Mouse (Mus musculus): Measurements from ENCODE around the gene Dus3l.

DNA sequence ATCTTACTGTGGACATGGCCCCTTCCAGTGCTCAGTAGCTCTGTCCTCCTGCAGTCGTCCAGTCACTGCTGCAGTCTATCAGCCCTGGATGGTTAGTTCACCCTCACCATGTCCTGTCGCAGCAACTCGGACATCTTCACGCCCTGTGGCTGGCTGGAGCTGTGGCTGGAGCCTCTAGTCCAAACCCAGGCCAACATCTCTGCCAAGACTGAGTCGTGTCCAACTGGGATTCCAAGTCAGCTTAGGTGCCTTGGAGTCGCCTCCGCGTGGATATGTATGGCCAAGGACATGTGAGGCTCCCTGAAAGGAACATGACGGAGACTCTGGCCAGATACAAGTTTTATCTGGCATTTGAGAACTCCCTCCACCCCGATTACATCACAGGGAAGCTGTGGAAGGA, 26.3 kb upstream of the Dus3l start:
- TF ChIP-seq POLR2A (IDR thresholded peaks at IDR 0.05; ENCODE audit: control insufficient read depth, extremely low read depth, insufficient read depth, low read length, poor library complexity) = no peak
- no peak for TF ChIP-seq CTCF (IDR thresholded peaks at IDR 0.05; ENCODE audit: borderline replicate concordance, control insufficient read depth, extremely low read depth, insufficient read depth, low read length, poor library complexity)
